Mouse (Mus musculus) midbrain, embryonic 14.5 days (tissue): ENCODE results near the gene Platr17. TPM values are rescaled to one million over a fixed set of nuclear protein-coding genes. Genes with fewer than 3 reads are reported as not detected.

Experiments
- ATAC-seq: fragments of 200-750 bp; cut with Nextera tagmentation; 2 replicates; pipeline ENCODE4 v1.8.0; 2017; ENCODE audit warnings: moderate number of reproducible peaks, moderate library complexity; ENCODE audit not compliant: low FRiP score, low TSS enrichment
- DNase-seq: peaks from one replicate; pipeline ENCODE4 v3.0.0-alpha.2; 2015
- H3K27ac ChIP-seq: fragments of 300-500 bp; sonication (generic); replicated peaks from 2 replicates; pipeline ENCODE4 v1.5.1; 2014; ENCODE audit warnings: mild to moderate bottlenecking, low read depth, low read length, moderate library complexity
- H3K27me3 ChIP-seq: fragments of 300-500 bp; sonication (generic); 2 replicates; pipeline ENCODE4 v1.6.1; 2014; ENCODE audit warnings: low read length, control low read depth, mixed read lengths; ENCODE audit not compliant: control insufficient read depth, insufficient read depth
- H3K36me3 ChIP-seq: fragments of 300-500 bp; sonication (generic); 2 replicates; pipeline ENCODE4 v1.6.1; 2014; ENCODE audit warnings: low read length, control low read depth; ENCODE audit not compliant: control insufficient read depth, insufficient read depth
- H3K4me1 ChIP-seq: fragments of 300-500 bp; sonication (generic); 2 replicates; pipeline ENCODE4 v1.6.1; 2014; ENCODE audit warnings: mild to moderate bottlenecking, antibody characterized with exemption, low read length, control low read depth; ENCODE audit not compliant: control insufficient read depth, insufficient read depth
- H3K4me2 ChIP-seq: fragments of 300-500 bp; sonication (generic); 2 replicates; pipeline ENCODE4 v1.6.1; 2014; ENCODE audit warnings: mild to moderate bottlenecking, low read length, moderate library complexity
- H3K4me3 ChIP-seq: fragments of 300-500 bp; sonication (generic); replicated peaks from 2 replicates; pipeline ENCODE4 v1.5.1; 2014; ENCODE audit warnings: low read depth, low read length
- H3K9ac ChIP-seq: fragments of 300-500 bp; sonication (generic); replicated peaks from 2 replicates; pipeline ENCODE4 v1.6.1; 2014; ENCODE audit warnings: mild to moderate bottlenecking, low read length, moderate library complexity
- H3K9me3 ChIP-seq: fragments of 300-500 bp; sonication (generic); 2 replicates; pipeline ENCODE4 v1.6.1; 2016; ENCODE audit warnings: low read length, control low read depth, mixed read lengths; ENCODE audit not compliant: control insufficient read depth
- WGBS: fragments of 180-500 bp; shearing (Covaris S2); extraction: QIAGEN DNeasy Blood & Tissue Kit; methylation state at CpG from one replicate; pipeline ENCODE4 v1.1.7; 2014; 5-methylcytosine and 5-hydroxymethylcytosine counted together
- microRNA-seq: library from miRNA; unstranded; fragments of <30 nt; microRNA quantifications from one replicate; pipeline ENCODE4, GENCODE M21; 2016
- polyA plus RNA-seq: library from polyadenylated mRNA; unstranded; fragments of >200 nt; fragmentation: Nextera tagmentation; extraction: Ambion mirVana; gene quantifications from 2 replicates; pipeline ENCODE4 v1.2.1, GENCODE M21; 2014

The Platr17 gene
- polyA plus RNA-seq, 1 experiment from 2014 or later: not detected

GRCm38 (mm10) chr17:33953310-33953709 is 48.4 kb downstream of the Platr17 start:
- no peak overlapping the region for H3K4me2 ChIP-seq
- no peak overlapping the region for H3K27ac ChIP-seq
- 90% methylated on average over 3 of the region's 3 CpGs for WGBS
- H3K4me1 ChIP-seq: peaks cover 34% of the 10 kb centered on the region
- no peak for DNase-seq
- no peak overlapping the region for H3K9ac ChIP-seq
- H3K9me3 ChIP-seq: no peaks in the 10 kb centered on the region
- no peaks in the 10 kb centered on the region for H3K27me3 ChIP-seq
- H3K36me3 ChIP-seq: peaks cover 45% of the 10 kb centered on the region
- ATAC-seq: no peak
- no peak overlapping the region for H3K4me3 ChIP-seq

GRCm38 (mm10) chr17:33953961-33954565 is 49.1 kb downstream of the Platr17 start:
- peak overlapping the region; percentile 90 for H3K4me3 ChIP-seq
- H3K4me1 ChIP-seq: peaks cover 34% of the 10 kb centered on the region
- H3K36me3 ChIP-seq: peaks cover 46% of the 10 kb centered on the region
- H3K4me2 ChIP-seq: peak overlapping the region; percentile 93
- H3K27me3 ChIP-seq: no peaks in the 10 kb centered on the region
- 42% methylated on average over 5 of the region's 5 CpGs for WGBS
- ATAC-seq: no peak
- no peak overlapping the region for H3K27ac ChIP-seq
- H3K9ac ChIP-seq: peak overlapping the region; percentile 89; the same call in 1 of the 2 replicates
- no peaks in the 10 kb centered on the region for H3K9me3 ChIP-seq
- DNase-seq: no peak

GRCm38 (mm10) chr17:33954646-33955554 is 50.0 kb downstream of the Platr17 start:
- H3K9me3 ChIP-seq: no peaks in the 10 kb centered on the region
- peaks cover 46% of the 10 kb centered on the region for H3K36me3 ChIP-seq
- ATAC-seq: no peak; the same call in 1 of the 2 replicates
- no peaks in the 10 kb centered on the region for H3K27me3 ChIP-seq
- peak overlapping the region; percentile 87 for H3K27ac ChIP-seq
- peak overlapping the region; percentile 93 for H3K4me2 ChIP-seq
- DNase-seq: no peak
- peak overlapping the region; percentile 90 for H3K4me3 ChIP-seq
- peaks cover 28% of the 10 kb centered on the region for H3K4me1 ChIP-seq
- H3K9ac ChIP-seq: peak overlapping the region; percentile 89
- 2% methylated on average over 33 of the region's 33 CpGs for WGBS

- under 1% methylated on average over 50 of the region's 50 CpGs for WGBS
- ATAC-seq (peak; percentile 89), DNase-seq (peak; percentile 98)
- H3K9me3 ChIP-seq: no peaks in the 10 kb centered on the region
- H3K9ac ChIP-seq: peak within 1 kb of the TSS; percentile 89
- peaks cover 52% of the 10 kb centered on the region for H3K36me3 ChIP-seq
- H3K27me3 ChIP-seq: no peaks in the 10 kb centered on the region
- peak within 1 kb of the TSS; percentile 90 for H3K4me3 ChIP-seq
- H3K4me1 ChIP-seq: peaks cover 20% of the 10 kb centered on the region
- H3K27ac ChIP-seq: peak within 1 kb of the TSS; percentile 91
- H3K4me2 ChIP-seq: peak within 1 kb of the TSS; percentile 93
Observed at GRCm38 (mm10) chr17:33955555-33956214, 50.8 kb downstream of the Platr17 start, which contains the start of the genes Vps52 and Rps18. TSS of gene Vps52 (plus strand) at chr17:33955812. TSS of gene Rps18 (minus strand) at chr17:33956001.

Small RNAs within 50 kb of the gene (microRNA-seq; reads per million reads assigned to microRNA genes)
- not detected for gene Gm27740

Other genes starting within 250 kb of the Platr17 start
- 177 and 214 TPM in 2 replicates for gene Hnrnpm, start 218.3 kb upstream of the Platr17 start, polyA plus RNA-seq
- 45.2 and 62.6 TPM in 2 replicates for gene March2, start 186.5 kb upstream of the Platr17 start, polyA plus RNA-seq
- gene Rab11b, start 144.6 kb upstream of the Platr17 start, polyA plus RNA-seq: 417 and 541 TPM in 2 replicates
- gene Angptl4, start 123.3 kb upstream of the Platr17 start, polyA plus RNA-seq: 8.0 and 18.4 TPM in 2 replicates
- gene Kank3, start 94.6 kb upstream of the Platr17 start, polyA plus RNA-seq: 39.5 and 45.8 TPM in 2 replicates
- 653 and 777 TPM in 2 replicates for gene Rps28, start 80.6 kb upstream of the Platr17 start, polyA plus RNA-seq
- 497 and 604 TPM in 2 replicates for gene Ndufa7, start 80.6 kb upstream of the Platr17 start, polyA plus RNA-seq
- gene Cd320, start 62.0 kb upstream of the Platr17 start, polyA plus RNA-seq: 55.1 and 59.8 TPM in 2 replicates
- gene Gm7029, start 31.3 kb upstream of the Platr17 start, polyA plus RNA-seq: not detected in 2 replicates
- gene Kifc1, start 14.5 kb upstream of the Platr17 start, polyA plus RNA-seq: 2.2 and 2.5 TPM in 2 replicates
- 40.7 and 44.6 TPM in 2 replicates for gene Daxx, start 4.3 kb downstream of the Platr17 start, polyA plus RNA-seq
- gene Tapbp, start 10.8 kb downstream of the Platr17 start, polyA plus RNA-seq: 18.3 and 20.6 TPM in 2 replicates
- 12.1 and 13.1 TPM in 2 replicates for gene Zbtb22, start 10.8 kb downstream of the Platr17 start, polyA plus RNA-seq
- gene Rgl2, start 24.4 kb downstream of the Platr17 start, polyA plus RNA-seq: 47.2 and 50.3 TPM in 2 replicates
- gene Pfdn6, start 35.2 kb downstream of the Platr17 start, polyA plus RNA-seq: 167 and 188 TPM in 2 replicates
- 15.5 and 16.9 TPM in 2 replicates for gene Wdr46, start 35.5 kb downstream of the Platr17 start, polyA plus RNA-seq
- 8.0 and 10.1 TPM in 2 replicates for gene B3galt4, start 46.4 kb downstream of the Platr17 start, polyA plus RNA-seq
- 50.6 and 63.2 TPM in 2 replicates for gene Vps52, start 50.7 kb downstream of the Platr17 start, polyA plus RNA-seq
- 872 and 980 TPM in 2 replicates for gene Rps18, start 50.9 kb downstream of the Platr17 start, polyA plus RNA-seq
- gene H2-K1, start 95.2 kb downstream of the Platr17 start, polyA plus RNA-seq: 10.5 and 15.5 TPM in 2 replicates
- 9.1 and 18.5 TPM in 2 replicates for gene Ring1, start 119.5 kb downstream of the Platr17 start, polyA plus RNA-seq
- 56.1 and 75.0 TPM in 2 replicates for gene H2-Ke6, start 122.9 kb downstream of the Platr17 start, polyA plus RNA-seq
- gene Slc39a7, start 126.5 kb downstream of the Platr17 start, polyA plus RNA-seq: 95.7 and 97.0 TPM in 2 replicates
- 33.3 and 33.4 TPM in 2 replicates for gene Rxrb, start 126.7 kb downstream of the Platr17 start, polyA plus RNA-seq
- gene Col11a2, start 134.3 kb downstream of the Platr17 start, polyA plus RNA-seq: 2.4 and 2.9 TPM in 2 replicates
- gene H2-Oa, start 187.2 kb downstream of the Platr17 start, polyA plus RNA-seq: not detected in 2 replicates
- gene H2-DMa, start 214.4 kb downstream of the Platr17 start, polyA plus RNA-seq: 16.7 and 20.4 TPM in 2 replicates
- gene Brd2, start 217.5 kb downstream of the Platr17 start, polyA plus RNA-seq: 160 and 171 TPM in 2 replicates
- 0.15 and 0.18 TPM in 2 replicates for gene H2-DMb2, start 238.2 kb downstream of the Platr17 start, polyA plus RNA-seq
- 0.38 and 0.91 TPM in 2 replicates for gene H2-DMb1, start 247.9 kb downstream of the Platr17 start, polyA plus RNA-seq